Mouse (Mus musculus) E14TG2a.4 (cell line): ENCODE results near the gene Dmpk.
"Not testable (repeated sequence)": the region's sequence is repeated elsewhere in the genome, so short reads cannot be mapped to it uniquely, and the experiment has no call there.

Experiments
- H3K27me3 ChIP-seq: 2 replicates; pipeline ENCODE4 v1.6.1; 2014; ENCODE audit warnings: low read length, control low read depth; ENCODE audit not compliant: insufficient read depth
- H3K36me3 ChIP-seq: 2 replicates; pipeline ENCODE4 v1.6.1; 2014; ENCODE audit warnings: low read length, control low read depth; ENCODE audit not compliant: insufficient read depth
- H3K4me1 ChIP-seq: replicated peaks from 2 replicates; pipeline ENCODE4 v1.6.1; 2014; ENCODE audit warnings: low read depth, low read length, control low read depth
- H3K4me3 ChIP-seq: replicated peaks from 2 replicates; pipeline ENCODE4 v1.5.1; 2014; ENCODE audit warnings: mild to moderate bottlenecking, low read length
- H3K9me3 ChIP-seq: 2 replicates; pipeline ENCODE4 v1.6.1; 2014; ENCODE audit warnings: low read length, control low read depth
- CTCF ChIP-seq: conservative IDR thresholded peaks from 2 replicates; pipeline ENCODE4 v1.5.1; 2014; ENCODE audit warnings: low read length
- NANOG ChIP-seq: IDR thresholded peaks from 2 replicates; pipeline ENCODE4 v1.6.1; 2014; ENCODE audit warnings: borderline replicate concordance, low read length, mixed read lengths
- POU5F1 ChIP-seq: IDR thresholded peaks from 2 replicates; pipeline ENCODE4 v1.6.1; 2014; ENCODE audit warnings: low read length, borderline replicate concordance

Gene Dmpk

DNA sequence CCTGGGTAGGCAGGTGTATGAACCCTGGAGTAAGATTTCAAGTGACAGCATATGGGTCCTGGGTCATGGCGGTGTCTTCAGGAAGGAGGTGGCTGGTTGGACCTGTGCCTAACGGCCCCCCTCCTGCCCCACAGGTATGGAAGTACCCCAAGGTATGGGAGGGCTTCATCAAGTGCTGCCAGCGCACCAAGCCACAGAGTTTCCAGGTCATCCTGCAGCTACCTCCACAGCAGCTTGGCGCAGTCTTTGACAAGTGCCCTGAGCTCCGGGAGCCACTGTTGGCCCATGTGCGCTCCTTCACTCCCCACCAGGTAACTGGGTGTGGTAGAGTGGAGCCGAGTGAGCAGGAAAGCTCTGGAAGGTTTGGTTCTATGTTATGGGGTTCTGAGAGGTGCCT lies 30.5 kb upstream of the Dmpk start:
- no peaks in the 10 kb centered on the region for H3K27me3 ChIP-seq
- H3K9me3 ChIP-seq: no peaks in the 10 kb centered on the region
- H3K4me3 ChIP-seq: peak overlapping the region; percentile 43; the same call in 1 of the 2 replicates
- TF ChIP-seq CTCF: no peak
- no peak for TF ChIP-seq POU5F1
- no peak for TF ChIP-seq NANOG
- H3K36me3 ChIP-seq: peaks cover 70% of the 10 kb centered on the region
- H3K4me1 ChIP-seq: peaks cover 43% of the 10 kb centered on the region

DNA sequence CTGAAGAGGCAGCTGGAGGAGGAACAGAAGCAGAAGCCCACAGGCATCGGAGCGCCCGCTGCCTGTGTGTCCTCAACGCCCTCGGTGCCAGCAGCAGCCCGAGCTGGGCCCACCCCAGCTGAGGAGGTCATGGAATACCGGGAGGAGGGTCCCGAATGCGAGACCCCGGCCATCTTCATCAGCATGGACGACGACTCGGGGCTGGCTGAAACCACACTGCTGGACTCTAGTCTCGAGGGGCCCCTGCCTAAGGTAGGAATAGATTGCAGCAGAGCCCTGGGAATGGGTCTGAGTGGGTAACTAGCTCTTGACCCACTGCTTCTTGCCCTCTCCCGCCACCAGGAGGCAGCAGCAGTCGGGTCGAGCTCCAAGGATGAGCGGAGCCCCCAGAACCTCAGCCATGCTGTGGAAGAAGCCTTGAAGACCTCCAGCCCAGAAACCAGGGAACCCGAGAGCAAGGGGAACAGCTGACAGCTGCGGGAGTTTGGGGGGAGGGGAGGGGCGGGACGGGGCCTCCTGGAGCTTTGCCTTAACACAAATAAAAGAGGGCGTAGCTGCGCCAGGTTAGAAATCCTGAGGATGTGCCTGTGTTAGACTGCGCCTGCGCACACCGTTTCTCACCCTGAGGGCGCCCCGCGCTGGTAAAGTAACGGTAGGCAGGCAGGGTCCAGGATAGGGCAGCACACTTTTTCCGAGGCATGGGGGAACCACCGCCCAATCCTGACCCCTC lies 29.4 kb upstream of the Dmpk start, which contains the start of gene Rsph6a:
Gene Rsph6a (plus strand): TSS at position 644 of the 730 bp plus-strand sequence.
- Histone ChIP-seq H3K27me3 (no peaks in the 10 kb centered on the region), H3K4me3 (peak within 1 kb of the TSS; percentile 51), H3K4me1 (peaks cover 43% of the 10 kb centered on the region), H3K9me3 (no peaks in the 10 kb centered on the region), H3K36me3 (peaks cover 59% of the 10 kb centered on the region)
- TF ChIP-seq NANOG (no peak), CTCF (peak; percentile 52)

GRCm38 (mm10) chr7:19054777-19055076 lies 28.9 kb upstream of the Dmpk start:
- H3K4me1 ChIP-seq: peaks cover 43% of the 10 kb centered on the region
- TF ChIP-seq NANOG (no peak), POU5F1 (no peak), CTCF (no peak)
- H3K27me3 ChIP-seq: 0 out of 2 replicates have a peak, but pooled peaks cover 2% of the 10 kb centered on the region
- H3K36me3 ChIP-seq: peaks cover 54% of the 10 kb centered on the region
- H3K9me3 ChIP-seq: no peaks in the 10 kb centered on the region
- H3K4me3 ChIP-seq: peak overlapping the region; percentile 21; the same call in 1 of the 2 replicates

DNA sequence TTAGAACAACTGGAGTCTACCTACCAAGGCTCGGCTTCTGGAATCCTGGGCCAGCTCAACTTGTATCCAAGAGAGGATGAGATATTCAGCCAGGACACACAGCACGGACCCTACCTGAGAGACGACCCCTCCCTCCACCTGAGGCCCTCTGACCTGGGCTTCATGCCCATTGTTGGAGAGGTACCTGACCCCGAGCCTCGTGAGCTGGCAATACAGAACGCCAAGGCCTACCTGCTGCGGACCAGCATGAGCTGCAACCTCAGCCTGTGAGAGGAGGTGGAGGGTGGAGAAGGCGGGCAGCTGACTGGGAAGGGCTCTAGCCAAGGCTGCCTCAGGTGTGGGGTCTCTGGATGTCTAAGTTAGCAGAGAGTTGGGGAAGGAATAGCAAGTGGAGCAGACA lies 28.5 kb upstream of the Dmpk start:
- TF ChIP-seq CTCF: no peak
- Histone ChIP-seq H3K4me1 (peaks cover 43% of the 10 kb centered on the region), H3K36me3 (peaks cover 50% of the 10 kb centered on the region), H3K4me3 (peak overlapping the region; percentile 21; the same call in 1 of the 2 replicates), H3K9me3 (no peaks in the 10 kb centered on the region), H3K27me3 (0 out of 2 replicates have a peak, but pooled peaks cover 2% of the 10 kb centered on the region)

DNA sequence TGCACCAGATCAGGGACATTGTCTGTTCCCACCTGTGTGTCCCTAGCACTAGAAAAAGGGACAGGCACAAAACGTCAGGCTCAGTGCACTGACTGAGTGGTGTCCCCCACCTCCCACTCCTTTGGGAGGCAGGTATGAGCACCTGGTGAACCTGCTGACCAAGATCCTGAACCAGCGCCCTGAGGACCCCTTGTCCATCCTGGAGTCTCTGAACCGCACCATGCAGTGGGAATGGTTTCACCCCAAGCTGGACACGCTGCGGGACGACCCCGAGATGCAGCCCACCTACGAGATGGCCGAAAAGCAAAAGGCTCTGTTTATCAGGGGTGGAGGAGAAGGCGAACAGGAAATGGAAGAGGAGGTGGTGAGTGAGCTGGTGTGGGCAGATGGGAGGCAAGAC lies 26.2 kb upstream of the Dmpk start:
- H3K36me3 ChIP-seq: peaks cover 27% of the 10 kb centered on the region
- H3K4me1 ChIP-seq: peaks cover 29% of the 10 kb centered on the region
- H3K4me3 ChIP-seq: no peak overlapping the region
- peaks cover 6% of the 10 kb centered on the region for H3K27me3 ChIP-seq
- no peaks in the 10 kb centered on the region for H3K9me3 ChIP-seq
- TF ChIP-seq POU5F1 (no peak), CTCF (no peak), NANOG (no peak)

DNA sequence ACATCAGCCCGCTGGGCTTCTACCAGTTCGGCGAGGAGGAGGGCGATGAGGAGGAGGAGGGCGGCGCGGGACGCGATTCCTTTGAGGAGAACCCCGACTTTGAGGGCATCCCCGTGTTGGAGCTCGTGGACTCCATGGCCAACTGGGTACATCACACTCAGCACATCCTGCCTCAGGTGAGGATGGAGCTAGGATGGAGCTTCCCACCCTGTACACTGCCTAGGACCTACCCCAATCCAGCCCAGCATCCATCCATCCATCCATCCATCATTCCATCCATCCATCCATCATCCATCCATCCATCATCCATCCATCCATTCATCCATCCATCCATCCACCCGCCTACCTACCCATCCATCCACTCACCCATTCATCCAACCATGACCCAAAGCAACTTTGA lies 17.8 kb upstream of the Dmpk start:
- peaks cover 48% of the 10 kb centered on the region for H3K27me3 ChIP-seq
- no peaks in the 10 kb centered on the region for H3K9me3 ChIP-seq
- peak overlapping the region; percentile 73 for H3K4me3 ChIP-seq
- H3K4me1 ChIP-seq: peaks cover 26% of the 10 kb centered on the region
- H3K36me3 ChIP-seq: no peaks in the 10 kb centered on the region
- TF ChIP-seq CTCF: no peak
- no peak for TF ChIP-seq POU5F1
- TF ChIP-seq NANOG: no peak

DNA sequence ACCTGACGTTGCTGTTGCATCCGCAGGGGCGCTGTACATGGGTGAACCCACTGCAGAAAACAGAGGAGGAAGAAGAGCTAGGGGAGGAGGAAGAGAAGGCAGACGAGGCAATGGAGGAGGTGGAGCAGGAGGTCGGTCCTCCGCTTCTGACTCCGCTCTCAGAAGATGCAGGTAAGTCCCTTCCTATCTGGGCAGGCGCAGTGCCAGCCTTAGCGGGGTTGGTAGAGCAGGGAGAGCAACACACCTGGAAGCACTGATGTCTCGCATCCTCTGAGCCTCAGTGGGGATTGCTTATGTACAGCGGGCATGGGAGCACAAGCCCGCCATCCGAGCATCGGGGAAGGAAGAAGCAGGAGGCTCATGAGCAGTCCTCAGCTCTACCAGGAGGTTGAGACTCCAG lies 16.6 kb upstream of the Dmpk start:
- no peaks in the 10 kb centered on the region for H3K36me3 ChIP-seq
- H3K9me3 ChIP-seq: no peaks in the 10 kb centered on the region
- TF ChIP-seq NANOG: no peak
- no peak for TF ChIP-seq CTCF
- TF ChIP-seq POU5F1: no peak

GRCm38 (mm10) chr7:19067935-19068334 lies 15.7 kb upstream of the Dmpk start:
- Histone ChIP-seq H3K4me3 (peak overlapping the region; percentile 57), H3K36me3 (no peaks in the 10 kb centered on the region), H3K9me3 (no peaks in the 10 kb centered on the region), H3K4me1 (peaks cover 28% of the 10 kb centered on the region), H3K27me3 (peaks cover 40% of the 10 kb centered on the region)
- no peak for TF ChIP-seq POU5F1
- TF ChIP-seq CTCF: no peak
- TF ChIP-seq NANOG: no peak

More for the DNA sequence above, 16.6 kb upstream of the Dmpk start:
- Histone ChIP-seq H3K4me3 (peak overlapping the region; percentile 45), H3K27me3 (peaks cover 48% of the 10 kb centered on the region), H3K4me1 (peaks cover 26% of the 10 kb centered on the region)

DNA sequence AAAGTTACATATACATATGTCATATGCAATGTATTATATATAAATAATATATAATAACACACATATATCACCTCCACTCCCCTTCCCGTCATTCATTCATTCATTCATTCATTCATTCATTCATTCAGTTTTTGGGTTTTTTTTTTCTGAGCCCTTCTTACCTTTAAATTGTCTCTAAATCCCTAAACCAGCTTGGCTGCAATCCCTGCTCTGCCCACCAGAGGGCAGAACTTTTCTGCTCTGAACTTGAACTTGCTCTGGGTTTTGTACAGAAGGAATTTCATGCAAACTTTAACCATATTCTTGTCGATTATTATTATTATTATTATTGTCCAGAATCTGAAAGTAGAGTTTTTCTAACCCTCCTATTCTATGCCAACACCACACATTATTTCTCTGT lies 14.9 kb upstream of the Dmpk start:
- TF ChIP-seq NANOG (no peak), CTCF (peak; percentile 88)
- Histone ChIP-seq H3K36me3 (no peaks in the 10 kb centered on the region), H3K27me3 (peaks cover 35% of the 10 kb centered on the region), H3K4me3 (no peak overlapping the region), H3K4me1 (peaks cover 33% of the 10 kb centered on the region), H3K9me3 (no peaks in the 10 kb centered on the region)

DNA sequence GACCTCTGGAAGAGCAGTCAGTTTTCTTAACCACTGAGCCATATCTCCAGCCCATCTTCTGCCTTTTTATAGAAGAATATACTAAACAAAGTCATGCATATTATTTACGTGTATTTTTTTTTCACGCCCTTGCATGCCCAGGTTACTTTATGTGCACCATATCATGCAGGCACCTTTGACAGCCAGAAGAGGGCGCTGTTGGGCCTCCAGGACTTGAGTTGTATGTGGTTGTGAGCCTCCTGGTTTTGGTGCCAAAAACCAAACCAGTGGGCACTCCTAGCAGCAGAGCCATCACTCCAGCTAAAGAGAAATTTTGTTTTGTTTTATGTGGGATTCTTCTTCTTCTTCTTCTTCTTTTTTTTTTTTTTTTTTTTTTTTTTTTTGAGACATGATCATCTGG lies 14.1 kb upstream of the Dmpk start:
- Histone ChIP-seq H3K27me3 (peaks cover 29% of the 10 kb centered on the region), H3K9me3 (no peaks in the 10 kb centered on the region), H3K4me1 (peaks cover 35% of the 10 kb centered on the region), H3K36me3 (no peaks in the 10 kb centered on the region), H3K4me3 (no peak overlapping the region)
- TF ChIP-seq CTCF (peak; percentile 72), POU5F1 (no peak), NANOG (no peak)

- H3K4me3 ChIP-seq, H3K9me3 ChIP-seq, H3K36me3 ChIP-seq: not testable (repeated sequence)
- H3K27me3 ChIP-seq: peaks cover 14% of the 10 kb centered on the region
- H3K4me1 ChIP-seq: peaks cover 34% of the 10 kb centered on the region
Measured at GRCm38 (mm10) chr7:19071024-19071423, 12.6 kb upstream of the Dmpk start.
